Mouse (Mus musculus): ENCODE measurements at regions not wholly inside any gene's neighbourhood (a gene's known extent, or its start where the extent isn't known, plus 50 kb on each side); places are given as distances from the start of the nearest gene placed in this dataset.

DNA sequence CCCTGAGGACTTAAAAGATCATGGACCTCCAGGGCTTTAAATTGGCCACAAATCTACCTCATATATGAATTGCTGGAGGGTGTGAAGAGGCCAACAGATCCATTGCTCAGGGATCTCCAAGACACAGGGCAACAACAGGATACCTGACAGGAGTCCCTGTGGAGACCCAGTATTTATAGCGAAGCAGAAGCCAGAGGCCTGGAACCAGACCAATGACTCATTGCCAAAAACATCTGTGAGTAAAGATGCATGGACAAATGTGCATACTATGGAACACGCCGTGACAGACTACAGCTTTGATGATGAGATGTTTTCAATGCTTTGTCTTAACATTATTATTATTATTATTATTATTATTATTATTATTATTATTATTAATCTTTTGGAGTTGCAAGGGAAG, 239.0 kb upstream of the Syt1 start:
- Histone ChIP-seq H3K9ac (no peak overlapping the region), H3K4me3 (replicated peaks) (no peak overlapping the region), H3K27ac (no peak overlapping the region), H3K4me2 (no peak overlapping the region), H3K4me1 (no peaks in the 10 kb centered on the region), H3K27me3 (no peaks in the 10 kb centered on the region), H3K36me3 (replicated peaks) (no peaks in the 10 kb centered on the region), H3K9me3 (no peaks in the 10 kb centered on the region)
- ATAC-seq (ENCODE audit: low FRiP score): no peak
- 91% methylated on average over 3 of the region's 3 CpGs for WGBS

DNA sequence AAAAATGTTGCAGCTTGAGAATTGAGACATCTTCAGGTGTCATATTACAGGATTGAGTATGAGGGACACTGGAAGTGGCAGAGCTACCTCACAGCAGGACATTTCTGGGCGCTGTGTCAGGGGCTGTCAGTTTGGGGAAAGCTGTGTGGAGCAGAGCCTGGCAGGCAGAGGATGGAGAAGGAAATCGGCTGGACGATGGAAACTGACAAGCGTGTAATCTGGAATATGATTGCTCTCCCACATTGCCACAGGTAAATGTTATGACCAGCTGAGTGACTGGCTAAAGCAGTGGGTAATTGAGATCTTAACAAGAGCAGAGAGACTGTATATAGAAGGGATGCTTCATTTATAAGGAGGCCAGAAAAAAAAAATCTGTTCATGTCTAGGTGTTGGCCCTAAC, 235.5 kb upstream of the Syt1 start:
- Histone ChIP-seq H3K4me1 (no peaks in the 10 kb centered on the region), H3K27me3 (no peaks in the 10 kb centered on the region), H3K36me3 (replicated peaks) (no peaks in the 10 kb centered on the region), H3K27ac (no peak overlapping the region), H3K9me3 (no peaks in the 10 kb centered on the region), H3K4me2 (no peak overlapping the region), H3K9ac (no peak overlapping the region), H3K4me3 (replicated peaks) (no peak overlapping the region)
- no peak for ATAC-seq (ENCODE audit: low FRiP score)
- WGBS: 67% methylated on average over 4 of the region's 4 CpGs

DNA sequence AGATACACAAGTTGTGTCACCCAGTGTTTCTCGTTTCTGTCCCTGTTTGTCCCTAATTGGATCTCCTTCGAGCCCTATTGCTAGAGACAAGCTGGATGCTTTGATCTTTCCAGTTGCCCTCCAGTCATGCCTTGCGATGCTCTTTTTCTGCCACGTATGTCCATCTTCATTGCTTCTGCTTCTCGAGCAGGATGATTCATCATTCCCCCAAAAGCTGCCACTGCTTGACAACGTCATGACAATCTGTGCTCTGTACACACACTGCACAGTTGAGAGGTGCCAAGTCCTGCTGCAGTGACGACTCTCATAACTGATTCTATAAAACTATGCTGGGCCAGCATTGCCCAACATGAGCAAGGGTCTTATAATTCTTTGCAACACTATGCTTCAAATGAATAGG, 226.2 kb upstream of the Syt1 start:
- no peaks in the 10 kb centered on the region for H3K36me3 ChIP-seq (replicated peaks)
- no peak overlapping the region for H3K27ac ChIP-seq
- no peak overlapping the region for H3K4me3 ChIP-seq (replicated peaks)
- no peaks in the 10 kb centered on the region for H3K4me1 ChIP-seq
- H3K9ac ChIP-seq: no peak overlapping the region
- whole genome bisulfite sequencing: 64% methylated on average over 7 of the region's 7 CpGs
- H3K27me3 ChIP-seq: no peaks in the 10 kb centered on the region
- ATAC-seq (ENCODE audit: low FRiP score): no peak
- H3K4me2 ChIP-seq: no peak overlapping the region
- H3K9me3 ChIP-seq: no peaks in the 10 kb centered on the region

DNA sequence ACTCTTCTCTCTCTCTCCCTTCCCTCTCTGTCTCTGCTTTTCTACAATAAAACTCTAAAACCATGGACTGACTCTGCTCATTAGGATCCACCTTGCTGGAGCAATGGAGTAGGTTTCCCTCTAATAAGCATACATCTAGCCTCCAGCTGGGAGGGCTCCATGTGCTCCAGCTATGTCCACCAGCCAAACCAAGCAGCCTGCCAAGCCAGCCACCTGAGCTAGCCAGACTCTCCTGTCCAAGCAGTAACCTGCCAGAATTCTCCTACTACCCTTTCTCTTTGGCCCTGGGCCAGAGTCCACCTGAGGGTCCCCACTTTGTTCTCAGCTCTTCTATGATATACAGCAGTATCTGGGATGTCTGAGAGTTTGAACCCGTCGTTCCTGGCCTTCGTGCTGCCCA, 216.2 kb upstream of the Syt1 start:
- no peaks in the 10 kb centered on the region for H3K36me3 ChIP-seq (replicated peaks)
- no peaks in the 10 kb centered on the region for H3K27me3 ChIP-seq
- H3K4me1 ChIP-seq: no peaks in the 10 kb centered on the region
- ATAC-seq (ENCODE audit: low FRiP score): no peak
- H3K4me2 ChIP-seq: no peak overlapping the region
- no peak overlapping the region for H3K9ac ChIP-seq
- 98% methylated on average over 3 of the region's 3 CpGs for WGBS
- H3K4me3 ChIP-seq (replicated peaks): no peak overlapping the region
- H3K9me3 ChIP-seq: no peaks in the 10 kb centered on the region
- H3K27ac ChIP-seq: no peak overlapping the region

DNA sequence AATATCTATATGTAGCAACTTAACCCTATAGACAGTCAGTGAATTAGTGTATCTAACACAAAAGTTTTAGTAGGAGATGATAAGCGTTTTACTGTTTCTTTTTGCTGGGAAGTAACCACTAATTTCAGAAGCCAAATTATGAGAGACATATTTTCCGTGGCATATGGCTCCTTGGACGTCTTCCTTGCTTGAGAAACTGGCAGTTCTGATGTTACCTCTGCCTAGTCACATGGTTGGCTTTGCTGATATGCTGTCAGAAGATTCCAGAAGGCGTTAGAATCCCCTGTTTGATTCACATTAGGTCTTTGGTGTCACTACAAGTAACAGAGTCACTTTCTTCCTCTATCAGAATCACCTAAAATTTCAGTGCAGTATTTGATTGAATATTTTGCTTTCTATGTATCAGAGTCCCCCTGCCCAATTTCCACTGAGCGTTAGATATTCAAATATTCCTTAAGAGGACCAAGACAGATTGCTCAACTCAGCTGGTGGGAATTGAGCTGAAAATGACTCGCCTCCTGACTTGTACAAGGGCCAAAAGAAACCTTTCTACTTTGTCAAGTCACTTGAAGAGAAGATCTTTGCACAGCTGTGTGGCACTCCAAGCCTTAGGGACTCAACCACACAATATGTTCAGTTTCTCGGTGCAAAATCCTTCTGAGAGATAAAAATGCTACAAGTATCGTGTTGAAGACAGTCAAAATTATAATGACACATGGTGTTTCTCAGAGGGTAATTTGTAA, 178.2 kb upstream of the Syt1 start:
- Histone ChIP-seq H3K27ac (no peak overlapping the region), H3K36me3 (replicated peaks) (no peaks in the 10 kb centered on the region), H3K9ac (no peak overlapping the region), H3K4me2 (no peak overlapping the region), H3K9me3 (no peaks in the 10 kb centered on the region), H3K4me1 (no peaks in the 10 kb centered on the region), H3K27me3 (no peaks in the 10 kb centered on the region), H3K4me3 (replicated peaks) (no peak overlapping the region)
- no peak for ATAC-seq (ENCODE audit: low FRiP score)
- 84% methylated on average over 8 of the region's 8 CpGs for WGBS

DNA sequence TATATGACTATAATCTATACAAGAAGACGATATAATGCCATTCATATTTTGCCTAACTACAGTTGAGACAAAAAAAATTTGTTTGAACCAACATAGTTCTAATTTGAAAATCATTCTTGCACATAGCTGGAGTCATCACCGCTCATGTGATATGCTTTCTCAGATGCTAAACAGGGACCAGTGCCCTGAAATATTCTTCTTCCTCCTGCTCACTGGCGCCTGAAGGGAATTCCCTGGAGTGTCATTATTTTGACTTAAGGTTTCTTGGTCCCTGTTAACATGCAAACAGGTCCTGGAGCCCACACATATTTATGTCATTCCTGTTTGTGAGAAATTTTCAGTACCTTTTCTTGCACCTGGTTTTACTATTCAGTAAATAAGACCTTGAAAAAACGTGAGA, 177.5 kb upstream of the Syt1 start:
- Histone ChIP-seq H3K4me3 (replicated peaks) (no peak overlapping the region), H3K9ac (no peak overlapping the region), H3K4me1 (no peaks in the 10 kb centered on the region), H3K36me3 (replicated peaks) (no peaks in the 10 kb centered on the region), H3K4me2 (no peak overlapping the region), H3K27me3 (no peaks in the 10 kb centered on the region), H3K27ac (no peak overlapping the region), H3K9me3 (no peaks in the 10 kb centered on the region)
- ATAC-seq (ENCODE audit: low FRiP score): no peak
- 85% methylated on average over 4 of the region's 4 CpGs for WGBS

DNA sequence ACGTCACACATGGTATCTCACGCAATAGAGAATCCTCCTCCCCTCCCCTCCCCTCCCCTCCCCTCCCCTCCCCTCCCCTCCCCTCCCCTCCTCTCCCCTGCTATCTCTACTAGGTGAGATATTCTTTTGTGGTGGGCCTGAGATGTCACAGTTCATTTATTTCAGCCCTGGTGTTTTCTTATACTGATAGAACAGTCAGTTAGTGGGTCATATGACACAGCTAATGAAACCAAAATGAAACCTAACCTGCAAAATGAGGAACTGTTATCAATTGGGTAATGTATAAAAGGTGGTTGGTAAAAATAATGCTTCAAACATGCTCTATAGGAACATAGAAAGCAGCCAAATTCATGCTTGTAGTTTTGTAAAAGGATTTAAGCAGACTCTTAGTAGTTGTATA, 174.5 kb upstream of the Syt1 start:
- Histone ChIP-seq H3K36me3 (replicated peaks) (no peaks in the 10 kb centered on the region), H3K4me2 (no peak overlapping the region), H3K27me3 (no peaks in the 10 kb centered on the region), H3K4me1 (no peaks in the 10 kb centered on the region), H3K9ac (no peak overlapping the region), H3K27ac (no peak overlapping the region), H3K9me3 (no peaks in the 10 kb centered on the region), H3K4me3 (replicated peaks) (no peak overlapping the region)
- 53% methylated on average over 2 of the region's 2 CpGs for WGBS
- no peak for ATAC-seq (ENCODE audit: low FRiP score)

DNA sequence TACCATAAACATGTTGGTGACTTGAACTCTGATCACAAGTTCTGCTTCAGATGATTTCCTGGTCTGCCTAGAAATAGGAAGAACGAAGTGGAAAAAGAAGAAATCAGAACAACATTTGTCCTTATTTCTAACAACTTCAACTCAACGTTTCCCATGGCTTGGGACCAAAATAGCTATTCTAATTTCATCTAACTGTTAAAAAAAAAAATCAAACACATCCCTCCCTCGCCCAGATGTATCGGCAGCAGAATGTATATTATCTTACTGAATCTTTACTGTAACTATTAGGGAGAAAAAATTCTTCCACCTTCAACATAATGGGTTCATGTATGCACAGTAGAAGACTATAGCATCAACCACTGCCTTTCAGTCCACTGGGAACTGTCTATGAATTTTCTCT, 169.7 kb upstream of the Syt1 start:
- H3K27ac ChIP-seq: no peak overlapping the region
- H3K27me3 ChIP-seq: no peaks in the 10 kb centered on the region
- H3K9ac ChIP-seq: no peak overlapping the region
- no peak overlapping the region for H3K4me3 ChIP-seq (replicated peaks)
- ATAC-seq (ENCODE audit: low FRiP score): no peak
- 90% methylated on average over 4 of the region's 4 CpGs for WGBS
- no peaks in the 10 kb centered on the region for H3K36me3 ChIP-seq (replicated peaks)
- H3K4me1 ChIP-seq: no peaks in the 10 kb centered on the region
- H3K4me2 ChIP-seq: no peak overlapping the region
- no peaks in the 10 kb centered on the region for H3K9me3 ChIP-seq

DNA sequence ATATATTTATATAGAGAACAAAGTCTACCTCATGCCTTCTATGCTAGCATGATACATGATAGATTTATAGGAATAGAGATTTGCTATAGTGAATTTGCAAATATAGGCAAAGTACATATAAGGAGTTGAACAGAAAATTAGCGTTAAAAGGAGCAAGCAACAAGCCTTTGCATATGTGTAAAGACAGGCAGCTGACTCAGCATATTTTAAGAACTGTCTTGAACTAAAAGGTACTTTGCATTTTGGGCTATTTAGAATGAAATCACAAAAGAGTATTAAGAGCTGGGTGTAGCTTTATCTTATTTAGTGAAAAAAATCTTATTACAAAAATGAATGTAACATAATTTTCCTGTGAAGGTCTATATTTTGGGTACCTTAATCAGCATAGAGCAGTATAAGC, 149.9 kb upstream of the Syt1 start:
- H3K4me3 ChIP-seq (replicated peaks): no peak overlapping the region
- no peaks in the 10 kb centered on the region for H3K36me3 ChIP-seq (replicated peaks)
- 98% methylated on average over 1 of the region's 1 CpGs for WGBS
- H3K27ac ChIP-seq: no peak overlapping the region
- H3K9me3 ChIP-seq: no peaks in the 10 kb centered on the region
- H3K27me3 ChIP-seq: no peaks in the 10 kb centered on the region
- no peaks in the 10 kb centered on the region for H3K4me1 ChIP-seq
- H3K9ac ChIP-seq: no peak overlapping the region
- no peak for ATAC-seq (ENCODE audit: low FRiP score)
- H3K4me2 ChIP-seq: no peak overlapping the region

DNA sequence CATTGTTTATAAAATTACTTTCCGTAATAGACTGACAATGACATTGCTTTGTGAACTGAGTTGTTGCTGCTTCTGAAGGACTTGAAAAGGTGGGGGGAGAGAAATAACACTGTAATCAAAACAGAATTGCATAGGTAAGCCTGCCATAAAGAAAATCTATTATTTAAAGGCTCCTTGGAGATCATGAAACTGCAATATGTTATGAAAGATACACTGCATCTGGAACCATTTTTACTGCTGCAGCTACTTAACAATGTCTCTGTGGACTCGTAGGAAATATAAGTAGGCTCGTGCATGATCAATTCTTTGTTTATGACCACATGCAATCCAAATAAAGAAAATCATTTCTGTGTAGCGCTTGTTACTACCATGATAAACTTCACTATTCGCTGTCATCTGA, 145.0 kb upstream of the Syt1 start:
- no peaks in the 10 kb centered on the region for H3K27me3 ChIP-seq
- no peak overlapping the region for H3K4me2 ChIP-seq
- no peak for ATAC-seq (ENCODE audit: low FRiP score)
- no peak overlapping the region for H3K4me3 ChIP-seq (replicated peaks)
- no peaks in the 10 kb centered on the region for H3K9me3 ChIP-seq
- no peaks in the 10 kb centered on the region for H3K36me3 ChIP-seq (replicated peaks)
- no peak overlapping the region for H3K27ac ChIP-seq
- H3K9ac ChIP-seq: no peak overlapping the region
- WGBS: 91% methylated on average over 5 of the region's 5 CpGs
- no peaks in the 10 kb centered on the region for H3K4me1 ChIP-seq

DNA sequence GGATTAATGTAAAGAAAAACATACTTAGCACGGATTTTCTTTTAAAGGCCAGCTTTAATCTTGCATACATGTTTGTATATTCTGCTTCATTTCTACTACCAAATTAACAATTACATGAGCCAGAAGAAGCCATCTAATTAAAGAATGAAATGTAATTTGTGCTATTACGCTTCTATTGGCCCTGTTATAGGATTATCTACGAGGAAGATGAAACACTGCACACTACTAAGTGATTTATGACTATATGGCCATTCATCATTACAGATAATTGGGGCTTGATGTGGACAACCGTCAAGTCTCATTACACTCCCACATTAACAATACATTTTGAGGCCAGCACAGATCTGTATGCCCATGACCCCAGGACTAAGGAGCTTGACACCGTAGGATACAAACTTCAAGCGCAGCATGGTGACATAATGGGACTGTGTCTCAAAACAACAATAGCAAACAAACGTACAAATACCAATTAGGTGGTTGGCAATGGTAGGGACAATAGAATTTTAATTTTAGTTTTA, 129.7 kb upstream of the Syt1 start:
- H3K9me3 ChIP-seq: no peaks in the 10 kb centered on the region
- no peaks in the 10 kb centered on the region for H3K4me1 ChIP-seq
- H3K9ac ChIP-seq: no peak overlapping the region
- 79% methylated on average over 7 of the region's 7 CpGs for WGBS
- no peak overlapping the region for H3K4me2 ChIP-seq
- no peak for ATAC-seq (ENCODE audit: low FRiP score)
- H3K4me3 ChIP-seq (replicated peaks): no peak overlapping the region
- H3K36me3 ChIP-seq (replicated peaks): no peaks in the 10 kb centered on the region
- no peaks in the 10 kb centered on the region for H3K27me3 ChIP-seq
- H3K27ac ChIP-seq: no peak overlapping the region

DNA sequence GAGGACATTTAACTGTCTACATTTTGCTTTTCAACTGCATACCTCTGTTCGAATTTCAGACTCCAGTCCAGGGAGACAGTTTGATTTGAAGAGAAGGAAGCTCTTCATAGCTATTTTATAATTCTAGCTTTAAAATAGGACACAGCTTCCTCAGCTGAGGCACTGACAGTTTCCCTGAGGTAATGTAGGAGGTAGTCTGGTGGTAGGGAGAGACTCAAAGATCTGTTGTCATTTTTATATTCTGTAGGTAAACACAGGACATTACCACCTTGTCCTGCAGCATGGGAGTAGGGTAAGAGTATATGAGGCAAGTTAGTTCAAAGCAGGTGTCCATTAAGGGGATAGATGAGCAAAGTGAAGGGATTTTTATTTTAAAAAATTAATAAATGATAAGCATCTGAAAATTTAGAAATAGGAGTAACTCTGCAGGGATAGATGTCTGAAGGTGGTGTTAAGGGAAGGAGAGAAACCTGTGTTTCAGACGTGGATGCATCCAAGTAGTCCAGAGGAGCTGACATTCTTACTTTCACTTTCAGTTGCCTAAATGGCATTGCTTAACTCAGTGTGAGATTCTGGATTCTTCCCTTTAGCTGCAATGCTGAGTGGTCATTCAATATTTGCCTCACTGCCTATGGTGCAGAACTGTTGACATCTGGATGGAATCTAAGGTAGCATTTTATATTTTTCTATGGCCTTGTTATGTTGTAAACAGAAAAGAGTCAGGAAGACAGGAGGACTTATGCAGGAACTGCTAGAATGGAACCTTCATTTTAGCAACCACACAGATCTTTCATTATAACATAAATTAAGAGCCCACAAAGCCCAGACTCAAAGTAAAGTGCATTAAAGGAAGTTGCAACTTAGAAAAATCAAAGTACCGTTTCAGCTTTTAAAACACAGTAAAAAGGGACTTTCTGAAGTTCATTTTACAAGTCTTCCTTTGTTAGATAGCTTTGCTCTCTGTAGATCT, 126.3 kb upstream of the Syt1 start:
- H3K27me3 ChIP-seq: no peaks in the 10 kb centered on the region
- no peak overlapping the region for H3K9ac ChIP-seq
- ATAC-seq (ENCODE audit: low FRiP score): no peak
- no peaks in the 10 kb centered on the region for H3K36me3 ChIP-seq (replicated peaks)
- no peak overlapping the region for H3K4me2 ChIP-seq
- H3K9me3 ChIP-seq: no peaks in the 10 kb centered on the region
- WGBS: 76% methylated on average over 3 of the region's 3 CpGs
- H3K4me3 ChIP-seq (replicated peaks): no peak overlapping the region
- H3K27ac ChIP-seq: no peak overlapping the region
- no peaks in the 10 kb centered on the region for H3K4me1 ChIP-seq

DNA sequence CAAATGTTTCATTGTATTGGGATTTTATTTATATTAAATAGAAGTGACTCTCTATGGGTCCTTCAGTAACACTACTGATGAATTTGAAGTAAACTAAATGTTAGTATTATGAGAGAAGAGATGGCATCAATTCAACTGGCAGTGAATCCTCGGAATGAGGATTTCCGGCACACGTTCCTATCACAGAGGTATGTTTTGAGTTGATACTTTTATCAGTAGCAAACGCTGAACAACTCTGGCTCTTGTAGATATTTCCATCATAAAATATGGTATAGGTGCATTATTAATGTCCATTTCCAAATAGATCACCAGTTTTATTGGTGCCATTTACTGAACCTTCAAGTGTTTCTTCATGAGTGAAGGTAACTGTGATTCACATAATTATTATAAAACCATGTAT, 123.7 kb upstream of the Syt1 start:
- Histone ChIP-seq H3K9ac (no peak overlapping the region), H3K4me2 (no peak overlapping the region), H3K9me3 (no peaks in the 10 kb centered on the region), H3K27me3 (no peaks in the 10 kb centered on the region), H3K36me3 (replicated peaks) (no peaks in the 10 kb centered on the region), H3K4me1 (no peaks in the 10 kb centered on the region), H3K4me3 (replicated peaks) (no peak overlapping the region), H3K27ac (no peak overlapping the region)
- no peak for ATAC-seq (ENCODE audit: low FRiP score)
- 93% methylated on average over 4 of the region's 4 CpGs for WGBS
